Mouse (Mus musculus) limb, embryonic 14.5 days (tissue): Measurements from ENCODE around the gene Nr4a1. TPM values are rescaled to one million over a fixed set of nuclear protein-coding genes. Genes with fewer than 3 reads are reported as not detected.

Experiments used
- ATAC-seq: fragments of 200-750 bp; cut with Nextera tagmentation; 2 replicates; pipeline ENCODE4 v1.8.0; 2017; ENCODE audit warnings: low read depth, moderate number of reproducible peaks, moderate TSS enrichment; ENCODE audit not compliant: low FRiP score
- DNase-seq: peaks from one replicate; pipeline ENCODE4 v3.0.0-alpha.2; 2015; ENCODE audit warnings: low spot score
- H3K27ac ChIP-seq: fragments of 300-500 bp; sonication (generic); replicated peaks from 2 replicates; pipeline ENCODE4 v1.5.1; 2014; ENCODE audit warnings: low read depth, mild to moderate bottlenecking, low read length, moderate library complexity, mixed read lengths
- H3K27me3 ChIP-seq: fragments of 300-500 bp; sonication (generic); 2 replicates; pipeline ENCODE4 v1.6.1; 2014; ENCODE audit warnings: low read length, mixed read lengths; ENCODE audit not compliant: control insufficient read depth, insufficient read depth
- H3K36me3 ChIP-seq: fragments of 300-500 bp; sonication (generic); 2 replicates; pipeline ENCODE4 v1.6.1; 2014; ENCODE audit warnings: mild to moderate bottlenecking, low read length, moderate library complexity, mixed read lengths; ENCODE audit not compliant: control insufficient read depth, insufficient read depth
- H3K4me1 ChIP-seq: fragments of 300-500 bp; sonication (generic); 2 replicates; pipeline ENCODE4 v1.6.1; 2014; ENCODE audit warnings: antibody characterized with exemption, low read length, mixed read lengths; ENCODE audit not compliant: control insufficient read depth, insufficient read depth
- H3K4me2 ChIP-seq: fragments of 300-500 bp; sonication (generic); replicated peaks from 2 replicates; pipeline ENCODE4 v1.6.1; 2014; ENCODE audit warnings: low read depth, mild to moderate bottlenecking, low read length, moderate library complexity; ENCODE audit not compliant: severe bottlenecking
- H3K4me3 ChIP-seq: fragments of 300-500 bp; sonication (generic); replicated peaks from 2 replicates; pipeline ENCODE4 v1.5.1; 2014; ENCODE audit warnings: low read length
- H3K9ac ChIP-seq: fragments of 300-500 bp; sonication (generic); 2 replicates; pipeline ENCODE4 v1.6.1; 2014; ENCODE audit warnings: mild to moderate bottlenecking, low read depth, low read length, moderate library complexity; ENCODE audit not compliant: severe bottlenecking
- H3K9me3 ChIP-seq: fragments of 300-500 bp; sonication (generic); 2 replicates; pipeline ENCODE4 v1.6.1; 2016; ENCODE audit warnings: low read length; ENCODE audit not compliant: control insufficient read depth
- POLR2A ChIP-seq: fragments of 200-500 bp; IDR thresholded peaks from 2 replicates; pipeline ENCODE4 v1.8.0; 2012; ENCODE audit warnings: inconsistent platforms, mild to moderate bottlenecking, moderate library complexity, borderline replicate concordance; ENCODE audit not compliant: insufficient read depth, insufficient read length; ENCODE audit errors: extremely low read depth
- WGBS: fragments of 180-500 bp; shearing (Covaris S2); extraction: QIAGEN DNeasy Blood & Tissue Kit; methylation state at CpG from one replicate; pipeline ENCODE4 v1.1.7; 2014; 5-methylcytosine and 5-hydroxymethylcytosine counted together
- polyA plus RNA-seq, 2 experiments: library from polyadenylated mRNA; depleted of rRNA in 1 of 2; stranded (reverse) in 1 of 2; unstranded in 1 of 2; fragments of >200 nt; fragmentation: Nextera tagmentation in 1 of 2; extraction: Ambion mirVana in 1 of 2; gene quantifications; 2 replicates each; pipeline versions ENCODE4 v1.2.1 to v1.2.3; 2012 to 2014

Gene Nr4a1
- 19.6 and 31.2 TPM in 2 replicates for polyA plus RNA-seq (2012; rRNA removed)
- polyA plus RNA-seq (2014; fragmentation: Nextera tagmentation; extraction: Ambion mirVana), result 9.9 and 10.5 TPM in 2 replicates

DNA sequence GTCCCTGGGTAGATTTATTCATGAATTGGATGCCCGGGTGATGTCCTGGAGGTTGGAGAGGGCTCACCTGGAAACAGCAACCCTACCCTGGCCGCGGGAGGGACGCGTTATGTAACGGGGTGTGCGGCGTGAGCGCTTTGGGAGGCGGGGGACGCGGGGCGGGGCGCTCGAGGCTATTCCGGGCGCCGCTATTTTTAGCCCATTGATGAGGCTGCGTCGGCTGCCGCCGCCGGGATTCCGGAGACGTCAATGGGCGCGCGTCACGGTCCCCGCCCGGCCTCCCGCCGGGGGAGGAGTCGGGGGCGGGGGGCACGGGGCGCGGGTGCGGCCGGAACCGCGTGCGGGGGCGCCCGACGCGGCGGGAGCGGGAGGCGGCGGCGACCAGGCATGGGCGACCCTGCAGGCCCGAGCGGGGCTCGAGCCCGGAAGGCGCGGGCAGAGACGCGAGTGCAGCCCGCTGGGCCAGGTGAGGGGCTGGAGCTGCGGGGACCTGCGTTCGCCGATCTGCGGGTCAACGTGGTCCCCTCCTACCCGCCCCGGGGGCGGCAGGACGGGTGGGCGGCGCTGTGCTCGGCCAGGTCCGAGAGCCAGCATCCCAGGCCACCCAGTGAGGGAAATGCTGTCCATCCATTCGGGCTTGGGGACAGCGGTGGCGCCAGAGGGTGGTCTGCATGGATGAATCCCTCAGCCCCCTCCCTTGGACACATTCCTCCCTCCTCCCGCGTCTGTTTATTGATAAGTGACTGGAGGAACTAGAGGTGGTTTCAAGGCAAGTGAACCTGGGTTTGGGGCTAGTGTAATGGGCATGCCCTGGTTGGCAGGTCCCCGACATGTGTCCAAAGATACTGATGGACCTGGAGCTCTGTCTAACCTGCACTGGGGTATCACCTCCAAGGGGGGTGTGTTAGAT is at the start of gene Nr4a1:
Nr4a1 (plus strand) TSS at position 384 of the 910 bp plus-strand sequence.
- Histone ChIP-seq H3K9me3 (no peaks in the 10 kb centered on the region), H3K27me3 (no peaks in the 10 kb centered on the region)
- ATAC-seq, result peak; percentile 84

DNA sequence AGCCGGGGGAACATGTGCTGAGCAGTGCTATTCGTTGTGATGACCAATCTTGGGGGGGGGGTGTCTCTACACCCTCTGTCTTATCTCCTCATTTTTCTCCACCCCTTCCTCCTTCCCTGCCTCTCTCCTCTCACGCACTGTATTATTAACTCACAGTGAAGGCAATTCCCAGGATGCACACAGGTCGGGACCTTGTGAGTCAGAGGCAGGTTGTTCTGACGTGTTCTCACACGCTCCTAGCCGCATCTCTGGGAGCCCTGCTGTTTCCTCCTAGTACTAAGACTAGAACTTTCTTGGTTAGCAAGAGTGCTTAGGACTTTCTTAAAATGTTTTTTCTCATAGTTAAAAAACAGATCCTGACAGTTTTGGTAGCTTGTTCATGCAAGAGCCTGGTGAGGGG is 49.3 kb upstream of the Nr4a1 start:
- no peak overlapping the region for H3K27ac ChIP-seq
- H3K9me3 ChIP-seq, result no peaks in the 10 kb centered on the region
- no peak overlapping the region for H3K4me2 ChIP-seq
- TF ChIP-seq POLR2A, result no peak
- no peaks in the 10 kb centered on the region for H3K27me3 ChIP-seq
- DNase-seq, result no peak
- H3K36me3 ChIP-seq, result peaks cover 91% of the 10 kb centered on the region
- 82% methylated on average over 7 of the region's 7 CpGs for WGBS
- no peaks in the 10 kb centered on the region for H3K4me1 ChIP-seq
- no peak overlapping the region for H3K4me3 ChIP-seq
- no peak overlapping the region for H3K9ac ChIP-seq
- ATAC-seq, result no peak

More for the DNA sequence above, at the start of gene Nr4a1:
- H3K4me2 ChIP-seq, result peak within 1 kb of the TSS; percentile 89
- no peak for TF ChIP-seq POLR2A
- peak within 1 kb of the TSS; percentile 75 for H3K9ac ChIP-seq
- H3K36me3 ChIP-seq, result no peaks in the 10 kb centered on the region
- DNase-seq, result peak; percentile 66
- H3K4me1 ChIP-seq, result peaks cover 10% of the 10 kb centered on the region
- WGBS, result 2% methylated on average over 50 of the region's 82 CpGs
- H3K27ac ChIP-seq, result peak within 1 kb of the TSS; percentile 40; the same call in 1 of the 2 replicates
- peak within 1 kb of the TSS; percentile 66 for H3K4me3 ChIP-seq

- H3K36me3 ChIP-seq, result peaks cover 80% of the 10 kb centered on the region
- no peak overlapping the region for H3K4me2 ChIP-seq
- H3K27ac ChIP-seq, result no peak overlapping the region
- no peak overlapping the region for H3K4me3 ChIP-seq
- 70% methylated on average over 6 of the region's 6 CpGs for WGBS
- DNase-seq, result peak; percentile 83
- H3K27me3 ChIP-seq, result no peaks in the 10 kb centered on the region
- H3K4me1 ChIP-seq, result no peaks in the 10 kb centered on the region
- H3K9me3 ChIP-seq, result no peaks in the 10 kb centered on the region
- TF ChIP-seq POLR2A, result no peak
- ATAC-seq, result peak; percentile 49; the same call in 1 of the 2 replicates
- no peak overlapping the region for H3K9ac ChIP-seq
These were observed 43.8 kb upstream of the Nr4a1 start for GRCm38 (mm10) chr15:101210228-101210627.

DNA sequence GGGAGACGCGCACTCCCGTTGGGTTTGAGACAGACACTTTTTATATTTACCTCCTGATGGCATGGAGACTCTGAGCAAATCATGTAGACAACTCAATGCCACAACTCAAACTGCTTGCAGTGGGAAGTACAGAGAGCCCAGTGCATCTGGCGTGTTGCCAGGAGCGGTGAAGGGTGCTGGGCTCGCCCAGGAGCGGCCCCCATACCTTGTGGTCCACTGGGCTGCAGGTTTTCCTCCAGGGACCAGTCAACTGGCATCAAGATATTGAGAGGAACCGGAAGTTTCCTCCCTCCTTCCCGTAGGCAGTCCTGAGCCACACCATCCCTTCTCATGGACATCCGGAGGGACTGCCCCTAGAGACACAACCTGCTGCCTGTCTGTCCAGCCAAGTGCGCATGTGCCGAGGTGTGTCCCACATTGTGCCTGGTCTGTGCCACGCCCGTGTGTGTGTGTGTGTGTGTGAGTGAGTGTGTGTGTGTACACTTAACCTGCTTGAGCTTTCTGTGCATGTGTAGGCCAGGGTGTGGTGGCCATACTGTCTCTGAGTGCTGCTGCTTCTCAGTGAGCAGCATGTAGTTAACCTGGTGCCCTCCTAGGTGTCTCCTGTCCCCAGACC is 43.0 kb upstream of the Nr4a1 start:
- Histone ChIP-seq H3K36me3 (peaks cover 75% of the 10 kb centered on the region), H3K4me2 (no peak overlapping the region), H3K9ac (no peak overlapping the region), H3K4me1 (no peaks in the 10 kb centered on the region), H3K9me3 (no peaks in the 10 kb centered on the region), H3K4me3 (no peak overlapping the region), H3K27ac (no peak overlapping the region), H3K27me3 (no peaks in the 10 kb centered on the region)
- WGBS, result 88% methylated on average over 14 of the region's 14 CpGs
- DNase-seq (no peak), ATAC-seq (no peak)
- no peak for TF ChIP-seq POLR2A

- Histone ChIP-seq H3K4me1 (no peaks in the 10 kb centered on the region), H3K4me3 (no peak overlapping the region), H3K36me3 (peaks cover 62% of the 10 kb centered on the region), H3K27ac (no peak overlapping the region), H3K27me3 (no peaks in the 10 kb centered on the region), H3K9ac (no peak overlapping the region), H3K9me3 (no peaks in the 10 kb centered on the region), H3K4me2 (no peak overlapping the region)
- DNase-seq (no peak), ATAC-seq (no peak)
- 77% methylated on average over 14 of the region's 14 CpGs for WGBS
- TF ChIP-seq POLR2A, result no peak
These were observed 41.6 kb upstream of the Nr4a1 start for GRCm38 (mm10) chr15:101212435-101212834.
